Mouse (Mus musculus): ENCODE results near the gene Pde7b. TPM values are rescaled to one million over a fixed set of nuclear protein-coding genes. Genes with fewer than 3 reads are reported as not detected.

Pde7b gene
- total RNA-seq, 2 experiments from 2014 or later, result 38.2 to 46.4 TPM

DNA sequence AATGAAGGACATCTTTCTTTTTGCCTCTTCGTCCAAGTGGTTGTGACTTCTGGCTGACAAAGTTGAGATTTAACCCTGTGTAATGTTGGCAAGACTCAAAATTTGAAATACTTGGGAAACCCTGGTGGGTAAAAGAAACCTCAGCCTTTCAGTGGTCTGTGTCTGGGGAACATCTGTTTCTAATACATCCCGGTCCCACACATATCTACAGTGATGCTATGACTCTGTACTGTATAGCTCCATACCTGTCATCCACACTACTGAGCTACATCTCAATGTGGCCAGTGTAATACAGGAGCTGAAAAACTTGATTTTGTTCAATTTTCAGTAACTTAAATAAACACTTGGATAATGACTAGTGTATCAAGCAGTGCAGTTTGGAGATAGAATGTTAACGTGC is 216.4 kb downstream of the Pde7b start:
- no peak for DNase-seq
- intact Hi-C loops (cut with DNase I; ENCODE audit: low total_unique reads), result no loop called here

DNA sequence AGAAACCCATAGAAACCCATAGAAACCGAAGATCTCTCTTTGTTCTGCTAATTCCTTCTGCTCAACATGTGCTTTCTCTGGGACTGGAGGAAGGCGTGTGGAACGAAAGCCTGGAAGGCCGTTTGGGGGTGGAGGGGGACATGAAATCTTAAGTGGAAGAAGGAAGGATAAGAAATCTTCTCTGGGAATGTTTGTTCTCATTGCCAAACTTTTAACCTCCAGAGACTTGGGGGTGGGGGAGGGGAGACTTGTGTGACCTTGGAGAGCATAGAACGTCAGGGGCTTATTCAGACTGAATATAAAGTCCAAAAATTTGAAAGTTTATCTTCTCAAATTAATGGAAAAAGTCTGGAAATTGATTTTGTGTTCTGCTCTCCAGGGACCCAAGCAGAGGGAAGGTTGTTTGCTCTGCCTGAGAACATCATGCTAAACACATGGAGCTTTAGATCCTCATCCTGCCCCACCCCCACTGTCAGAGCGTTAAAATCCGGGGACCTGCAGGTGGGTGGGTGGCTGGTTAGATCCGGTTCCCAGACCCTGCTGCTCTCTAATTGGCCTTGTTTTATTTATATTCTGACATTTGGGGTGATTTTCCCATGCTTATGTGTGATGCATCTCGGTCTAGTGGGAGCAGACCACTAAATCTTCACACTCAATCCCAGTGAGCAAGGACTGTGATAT is 217.0 kb downstream of the Pde7b start:
- no peak for DNase-seq
- intact Hi-C loops (cut with DNase I; ENCODE audit: low total_unique reads), result no loop called here

DNA sequence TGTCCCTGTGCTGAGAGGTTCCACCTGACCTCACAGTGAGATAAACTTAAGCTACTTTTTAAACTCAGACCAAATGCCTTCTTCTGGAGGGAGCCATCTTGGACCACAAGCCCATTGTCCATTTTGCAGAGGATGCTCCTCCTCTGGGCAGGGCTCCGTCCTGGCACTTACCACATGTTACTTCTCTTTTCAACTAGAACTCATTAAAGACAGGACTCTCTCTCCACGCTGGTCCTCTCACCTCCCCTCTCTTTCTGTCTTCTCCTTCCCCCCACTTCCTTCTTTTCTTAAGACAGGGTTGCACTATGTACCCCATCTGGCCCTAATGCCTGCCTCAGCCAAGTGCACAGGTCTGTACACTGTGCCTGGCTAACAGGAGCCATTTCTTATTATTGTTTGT is 217.8 kb downstream of the Pde7b start:
- DNase-seq, result no peak
- intact Hi-C loops (cut with DNase I; ENCODE audit: low total_unique reads), result no loop called here

DNA sequence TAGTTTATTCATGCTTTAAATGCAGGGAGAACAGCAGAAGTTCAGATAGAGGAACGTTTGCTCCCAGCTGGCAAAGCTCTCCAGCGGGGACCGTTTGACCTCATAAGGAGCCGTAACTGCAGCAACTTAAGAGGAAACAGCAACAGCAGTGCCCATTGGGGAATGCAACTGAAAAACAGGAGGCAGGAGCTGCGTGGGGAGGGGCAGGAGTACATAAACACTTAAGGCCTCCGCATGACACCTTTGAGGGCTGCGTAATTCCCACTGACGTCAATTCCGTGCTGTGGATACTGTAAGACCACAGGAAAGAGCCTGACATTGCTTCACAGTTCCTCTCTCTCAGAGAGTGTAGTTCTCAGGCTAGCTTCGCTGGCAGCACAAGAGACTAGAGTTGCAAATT is 219.4 kb downstream of the Pde7b start:
- intact Hi-C loops (cut with DNase I; ENCODE audit: low total_unique reads), result no loop called here
- peak; percentile 18 for DNase-seq

DNA sequence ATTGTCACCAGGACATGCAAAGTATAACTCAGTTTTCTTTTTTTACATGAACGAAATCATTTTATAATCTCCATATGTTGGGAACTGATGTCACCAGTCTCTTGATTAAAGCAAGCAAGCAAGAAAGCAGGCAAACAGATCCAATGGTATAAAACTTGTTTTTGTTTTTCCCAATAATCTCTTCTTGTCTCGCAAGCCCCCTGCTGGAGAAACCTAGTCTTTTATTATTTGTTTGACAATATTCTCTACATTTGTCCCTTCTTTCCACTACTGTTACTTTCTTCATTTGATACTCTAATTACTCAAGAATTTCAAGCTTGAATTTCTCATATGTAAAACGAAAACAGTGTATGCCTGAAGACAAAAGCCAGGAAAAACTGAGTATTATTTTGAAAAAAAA is 220.1 kb downstream of the Pde7b start:
- no peak for DNase-seq
- intact Hi-C loops (cut with DNase I; ENCODE audit: low total_unique reads), result no loop called here

DNA sequence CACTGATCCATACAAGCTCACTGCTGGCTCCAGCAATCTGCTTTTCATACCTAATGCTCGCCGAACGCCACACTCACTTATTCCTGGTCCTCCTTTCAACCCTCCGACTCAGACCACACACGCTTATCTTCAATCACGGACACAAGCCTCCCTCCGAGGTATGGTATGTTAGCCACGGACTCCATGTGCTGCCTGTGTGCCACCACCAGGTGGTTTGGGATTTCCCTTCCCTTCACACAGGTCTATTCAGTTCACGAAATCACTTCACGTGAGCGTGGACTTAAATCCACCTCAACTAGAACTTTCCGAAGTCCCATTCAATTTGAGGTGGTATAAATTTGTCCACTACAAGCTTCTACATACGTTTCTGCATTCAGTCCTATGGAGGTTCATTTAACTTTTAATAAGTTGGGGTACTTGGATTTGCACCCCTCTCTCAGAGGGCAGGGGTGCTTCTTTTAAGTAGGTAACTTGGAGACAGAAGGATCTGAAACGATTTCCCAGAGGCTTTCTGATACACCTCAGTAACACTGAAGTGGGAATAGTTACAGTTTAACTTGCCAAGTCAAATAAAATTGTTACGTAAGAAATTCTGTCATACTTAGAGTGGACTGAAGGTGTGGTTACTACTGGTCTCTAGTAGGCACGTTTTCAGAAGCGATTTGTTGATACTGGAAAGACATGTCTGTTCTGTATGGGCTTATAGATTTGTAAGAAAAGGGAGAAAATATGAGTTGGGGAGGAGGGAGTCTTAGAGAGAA is 221.4 kb downstream of the Pde7b start:
- DNase-seq, result no peak
- intact Hi-C loops (cut with DNase I; ENCODE audit: low total_unique reads), result no loop called here

DNA sequence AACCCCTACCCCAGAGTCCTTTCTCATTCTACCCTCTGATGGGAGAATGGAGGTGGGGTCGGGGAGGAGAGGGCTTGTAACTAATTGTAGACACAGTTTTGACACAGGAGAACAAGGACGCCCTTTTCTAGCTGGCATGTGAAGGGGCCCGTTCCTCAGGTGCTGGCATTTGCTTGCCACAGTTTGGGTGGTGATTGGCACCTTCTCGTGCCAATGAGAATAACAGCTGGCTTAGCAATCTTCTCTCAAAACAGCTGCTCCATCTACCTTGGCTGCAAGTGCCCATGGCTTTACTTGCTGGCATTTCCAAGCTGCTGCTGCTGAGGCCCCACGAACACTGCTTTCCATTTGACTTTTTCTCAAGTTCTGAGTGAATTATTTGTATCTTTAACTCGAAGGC is 223.7 kb downstream of the Pde7b start:
- DNase-seq, result no peak
- intact Hi-C loops (cut with DNase I; ENCODE audit: low total_unique reads), result no loop called here

DNA sequence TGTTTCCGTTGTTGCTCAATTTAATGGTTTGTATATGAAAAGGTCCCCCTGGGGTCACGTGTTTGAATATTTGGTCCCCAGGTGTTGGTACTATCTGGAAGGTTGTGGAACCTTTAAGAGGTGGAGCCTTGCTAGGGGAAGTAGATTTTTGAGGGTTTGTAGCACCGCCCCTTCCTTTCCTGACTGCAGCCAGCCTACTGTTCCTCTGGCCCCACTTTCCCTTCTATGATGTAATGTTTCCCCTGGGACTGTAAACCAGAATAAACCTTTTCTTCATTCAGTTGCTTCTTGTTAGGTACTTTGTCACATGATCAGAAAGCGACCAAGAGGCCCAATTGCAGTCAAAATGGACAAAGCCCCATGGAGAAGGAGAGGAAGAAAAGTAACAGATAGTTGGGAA is 229.8 kb downstream of the Pde7b start:
- intact Hi-C loops (cut with DNase I; ENCODE audit: low total_unique reads), result no loop called here
- no peak for DNase-seq

DNA sequence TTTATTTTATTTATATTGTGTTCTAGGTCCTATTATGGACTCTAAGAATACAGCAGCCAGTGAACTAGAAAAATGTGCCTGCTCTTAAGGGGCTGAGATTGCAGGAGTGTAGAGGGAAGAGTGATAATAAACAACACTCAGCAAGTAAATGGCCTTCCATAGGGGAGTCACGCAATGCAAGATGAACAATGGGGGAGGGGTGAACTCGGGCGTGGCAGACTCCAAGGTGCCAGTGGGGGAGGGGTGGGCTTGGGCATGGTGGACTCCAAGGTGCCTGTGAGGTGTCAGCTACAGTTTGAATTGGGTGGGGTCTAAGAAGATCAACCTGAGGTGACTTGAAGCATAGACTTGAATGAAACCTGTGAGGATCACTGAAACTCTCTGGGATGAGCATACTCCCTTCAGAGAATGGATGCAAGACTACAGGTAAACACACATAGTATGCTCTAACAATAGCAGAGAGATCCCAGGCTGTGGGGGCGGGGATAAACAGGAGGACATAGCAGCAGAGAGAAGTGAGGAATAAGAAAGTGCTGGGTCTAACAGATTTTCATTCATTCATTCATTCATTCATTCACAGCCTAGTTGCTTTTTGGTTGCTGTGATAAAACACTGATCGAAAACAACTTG is 230.9 kb downstream of the Pde7b start:
- intact Hi-C loops (cut with DNase I; ENCODE audit: low total_unique reads), result no loop called here
- no peak for DNase-seq

DNA sequence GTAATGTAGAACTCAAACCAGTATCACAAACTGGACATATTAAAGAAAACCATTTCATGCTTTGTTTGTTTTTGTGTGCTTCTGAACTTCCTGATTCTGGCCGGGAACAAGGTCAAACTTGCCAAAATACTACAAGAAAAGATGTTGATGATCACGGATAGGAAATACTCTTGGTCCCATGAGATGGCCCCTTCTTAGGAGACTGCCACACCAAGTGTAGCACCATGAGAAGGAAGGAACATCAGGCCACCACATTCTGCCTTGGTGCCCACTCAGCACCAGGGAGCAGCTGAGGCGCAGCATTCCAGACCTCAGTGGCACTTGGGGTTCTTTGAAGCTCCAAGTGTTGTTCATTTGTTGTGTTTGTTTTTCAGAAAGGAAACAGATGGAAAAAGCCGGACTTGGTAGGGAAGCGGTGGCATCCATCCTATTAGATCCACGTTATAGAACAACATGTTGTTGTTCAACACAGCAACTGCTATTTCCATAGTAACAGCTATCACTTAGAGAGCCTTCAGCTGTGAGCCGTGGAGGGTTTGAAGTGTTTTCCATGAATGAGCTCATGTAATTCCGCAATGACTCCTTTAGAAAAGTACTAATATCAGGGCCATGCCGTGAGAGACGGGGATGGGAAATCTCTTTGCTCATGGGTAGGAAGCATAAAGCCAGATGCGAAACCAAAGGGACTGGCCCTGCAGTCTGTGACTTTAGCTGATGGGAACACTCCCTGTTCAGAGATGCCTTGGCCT is 232.5 kb downstream of the Pde7b start:
- intact Hi-C loops (cut with DNase I; ENCODE audit: low total_unique reads), result no loop called here
- no peak for DNase-seq

DNA sequence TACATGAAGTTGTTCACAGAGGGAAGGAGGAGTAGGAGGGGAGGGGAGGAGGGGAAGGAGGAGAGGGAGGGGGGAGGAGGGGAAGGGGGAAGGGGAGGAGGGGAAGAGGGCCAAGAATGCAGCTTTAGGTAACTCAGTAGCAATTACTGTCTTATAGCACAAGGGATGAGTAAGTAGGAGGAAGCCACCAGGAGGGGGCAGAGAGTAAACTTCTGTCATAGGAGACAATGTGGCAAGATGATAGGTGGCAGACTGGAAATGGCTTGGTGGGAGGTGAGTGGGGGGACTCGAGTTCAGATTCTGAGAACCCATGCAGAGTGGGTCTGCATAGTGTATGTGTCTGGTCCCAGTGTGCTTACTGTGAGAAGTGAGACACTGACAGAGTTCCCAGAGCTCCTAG is 234.1 kb downstream of the Pde7b start:
- DNase-seq, result no peak
- intact Hi-C loops (cut with DNase I; ENCODE audit: low total_unique reads), result no loop called here

DNA sequence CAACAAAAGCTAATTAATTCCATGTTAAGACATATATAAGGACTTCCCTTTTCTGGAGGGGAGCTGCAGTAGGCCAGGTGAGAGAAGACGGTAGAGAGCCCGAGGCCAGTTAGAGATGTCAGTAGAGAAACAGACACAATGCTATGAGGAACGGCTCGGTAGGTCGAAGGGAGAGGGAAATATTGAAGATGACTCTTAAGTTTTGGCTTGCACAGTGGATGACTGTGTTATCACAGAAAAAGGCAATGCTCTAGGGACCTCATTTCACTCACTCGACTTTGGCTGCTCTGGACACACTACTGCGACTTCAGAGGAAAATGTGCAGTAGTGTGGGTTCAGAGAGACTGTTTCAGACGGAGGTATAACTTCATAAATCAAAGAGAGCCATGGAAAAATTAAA is 234.6 kb downstream of the Pde7b start:
- no peak for DNase-seq
- intact Hi-C loops (cut with DNase I; ENCODE audit: low total_unique reads), result no loop called here

DNA sequence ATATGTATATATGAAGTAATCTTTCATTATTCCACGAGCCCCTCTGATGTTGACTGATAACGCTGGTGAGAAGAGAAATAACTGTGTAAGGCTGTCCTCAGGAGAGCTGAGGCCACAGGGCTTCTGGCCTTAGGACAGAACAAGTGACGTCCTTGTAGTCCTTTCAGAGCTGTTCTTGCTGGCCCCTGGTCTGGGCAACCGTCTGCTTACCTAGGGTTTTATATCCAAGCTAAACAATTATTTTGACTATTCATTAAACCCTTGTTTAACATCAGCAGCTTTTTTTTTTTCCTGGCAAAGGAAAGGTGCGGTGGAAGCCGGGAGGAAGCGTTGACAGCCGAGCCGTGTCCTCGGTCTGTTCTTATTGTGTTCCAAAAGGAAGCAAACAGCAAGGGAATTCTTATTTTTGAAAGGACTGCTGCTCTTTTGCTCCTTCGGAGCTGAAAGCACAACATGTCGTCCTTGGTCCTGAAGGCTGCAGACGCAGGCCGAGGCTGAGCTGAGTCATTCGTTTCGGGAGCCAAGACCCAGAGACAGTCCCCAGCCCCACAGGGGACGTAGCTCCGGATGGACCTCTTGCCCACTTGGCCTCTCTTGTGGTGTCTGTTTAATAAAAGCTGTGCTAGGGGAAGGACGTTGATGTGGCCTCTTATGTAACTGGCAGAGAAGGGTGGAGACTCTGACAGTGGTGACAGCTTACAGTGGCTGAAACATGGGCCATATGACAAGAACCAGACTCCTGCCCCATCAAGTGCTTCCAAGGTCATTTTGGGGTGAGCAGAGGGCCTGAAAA is 238.2 kb downstream of the Pde7b start:
- DNase-seq, result peak; percentile 62
- intact Hi-C loops (cut with DNase I; ENCODE audit: low total_unique reads), result no loop called here

DNA sequence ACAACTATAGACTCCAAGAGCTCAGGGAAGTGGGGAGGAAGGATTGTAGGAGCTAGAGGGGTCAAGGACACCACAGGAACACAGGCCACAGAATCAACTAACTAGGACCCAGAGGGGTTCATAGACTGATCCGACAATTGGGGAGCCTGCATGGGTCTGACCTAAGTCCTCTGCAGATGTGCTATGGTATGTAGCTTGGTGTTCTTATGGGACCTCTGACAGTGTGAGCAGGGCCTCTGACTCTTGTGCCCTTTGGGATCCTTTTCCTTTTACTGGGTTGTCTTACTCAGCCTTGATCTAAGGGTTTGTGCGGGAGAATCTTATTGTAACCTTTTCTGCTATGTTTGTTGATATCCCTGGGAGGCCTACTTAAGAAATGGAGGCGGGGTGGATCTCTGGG is 239.1 kb downstream of the Pde7b start:
- intact Hi-C loops (cut with DNase I; ENCODE audit: low total_unique reads), result no loop called here
- DNase-seq, result no peak

DNA sequence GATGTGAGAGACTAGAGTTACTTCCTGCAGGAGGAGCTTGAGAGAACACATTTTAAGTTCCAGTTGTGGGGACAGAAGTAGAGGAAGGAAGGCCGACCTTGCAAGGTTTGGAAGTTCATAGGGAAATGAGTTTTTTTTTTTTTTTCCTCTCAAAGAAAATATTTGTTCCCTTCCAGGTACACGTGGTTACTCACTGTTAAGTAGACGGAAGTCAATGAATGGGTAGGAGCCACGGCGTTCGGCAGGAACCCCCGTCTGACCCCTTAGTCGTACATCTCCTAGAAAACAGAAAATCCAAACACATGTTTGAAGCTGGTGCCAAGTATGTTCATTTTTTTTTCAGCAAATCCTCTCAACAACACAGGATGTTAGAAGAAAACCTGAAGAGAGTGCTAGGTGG is 245.4 kb downstream of the Pde7b start:
- intact Hi-C loops (cut with DNase I; ENCODE audit: low total_unique reads), result no loop called here
- no peak for DNase-seq

DNA sequence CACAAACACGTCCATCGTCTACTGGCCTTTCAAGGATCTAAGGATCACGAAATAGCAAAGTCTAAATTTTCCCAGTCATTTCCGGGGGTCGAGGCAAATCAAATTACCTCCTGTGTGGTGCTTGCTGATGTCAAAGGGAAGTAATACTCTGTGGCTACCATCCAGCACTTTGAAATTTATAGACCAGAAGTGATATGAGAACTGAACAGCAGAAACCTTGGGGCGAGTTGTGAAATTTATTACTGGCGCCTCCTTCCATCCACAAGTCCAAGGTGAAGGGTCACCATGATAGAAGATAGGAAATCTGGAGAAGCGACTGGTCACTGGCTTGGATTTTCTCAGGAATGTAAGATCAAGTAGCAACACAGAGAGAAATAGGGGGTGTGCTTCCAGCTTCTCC is 246.4 kb downstream of the Pde7b start:
- intact Hi-C loops (cut with DNase I; ENCODE audit: low total_unique reads), result no loop called here
- DNase-seq, result no peak

DNA sequence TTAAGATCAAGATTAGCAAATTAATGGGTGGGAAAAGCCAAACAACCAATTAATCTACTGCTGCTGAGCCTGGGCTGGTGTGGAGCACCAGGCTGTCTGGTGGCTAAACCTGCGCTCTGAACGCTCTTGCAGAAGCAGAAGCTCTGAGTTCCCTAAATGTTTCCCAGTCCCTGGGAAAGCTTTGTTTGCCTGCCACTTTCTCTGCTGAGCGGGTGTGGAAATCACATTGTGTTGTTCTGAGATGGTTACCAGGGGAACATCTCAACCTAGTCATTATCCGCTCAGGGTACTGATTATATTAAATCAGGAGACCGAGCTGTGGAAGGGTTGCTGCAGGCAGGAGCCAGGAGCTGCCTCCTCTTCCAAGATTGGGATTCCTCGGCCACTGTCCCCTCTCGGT is 250.0 kb downstream of the Pde7b start:
- intact Hi-C loops (cut with DNase I; ENCODE audit: low total_unique reads), result no loop called here
- no peak for DNase-seq

DNA sequence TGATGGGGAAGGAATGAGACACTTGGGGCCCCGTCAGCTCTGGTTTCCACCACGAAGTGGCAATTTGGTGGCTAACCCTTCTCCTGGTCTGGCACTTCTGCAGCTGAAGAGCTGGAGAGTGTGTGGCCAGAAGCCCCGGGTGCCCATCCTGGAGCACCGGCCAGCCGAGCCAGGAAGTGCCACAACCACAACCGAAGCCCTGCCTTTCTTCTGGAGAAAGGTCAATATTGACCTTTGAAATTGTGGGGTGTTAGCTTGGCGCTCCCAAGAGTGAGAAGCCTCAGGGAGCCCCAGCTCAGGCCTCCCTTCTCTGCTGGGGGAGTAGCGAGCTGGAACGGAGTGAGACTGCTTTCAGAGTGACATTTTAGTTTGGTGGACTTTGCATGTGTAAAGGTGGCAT is 250.8 kb downstream of the Pde7b start:
- no peak for DNase-seq
- intact Hi-C loops (cut with DNase I; ENCODE audit: low total_unique reads), result no loop called here

DNA sequence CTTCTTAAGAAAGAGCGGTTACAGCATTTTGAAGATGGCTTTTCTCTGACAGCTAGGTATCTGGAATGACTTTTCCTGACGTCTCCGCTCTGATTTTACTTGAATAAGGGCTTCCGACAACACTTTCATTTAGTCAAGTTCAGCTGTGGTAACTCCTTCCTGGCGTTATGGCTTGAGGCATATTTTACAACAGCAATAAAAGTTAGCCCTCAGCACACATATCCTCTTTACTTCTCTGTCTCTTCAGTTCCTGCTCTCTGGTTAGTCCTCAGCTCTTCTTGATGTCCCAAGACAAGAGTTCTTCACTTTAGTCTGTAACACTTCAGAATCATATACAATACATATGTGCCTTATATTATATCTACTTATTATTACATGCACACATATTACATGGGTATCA is 251.4 kb downstream of the Pde7b start:
- DNase-seq, result no peak
- intact Hi-C loops (cut with DNase I; ENCODE audit: low total_unique reads), result no loop called here

DNA sequence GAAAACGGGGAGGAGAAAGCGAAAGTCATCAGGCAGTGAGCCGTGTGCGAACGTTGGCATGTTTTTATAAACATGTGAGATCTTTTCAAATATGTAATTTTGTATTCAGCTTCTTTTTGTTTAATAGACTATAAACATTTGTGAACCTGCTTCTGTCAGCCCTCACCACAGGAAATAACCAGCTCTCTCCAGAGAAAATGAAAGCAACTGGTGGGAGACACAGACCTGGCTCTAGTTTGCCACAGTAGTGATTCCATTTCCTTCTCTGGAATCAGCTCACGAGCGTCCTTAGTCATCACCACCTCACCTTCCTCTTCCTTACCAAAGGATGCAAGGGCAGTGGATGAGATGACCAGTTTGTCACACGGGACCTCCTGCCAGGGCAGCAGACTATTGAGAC is 252.9 kb downstream of the Pde7b start:
- no peak for DNase-seq
- intact Hi-C loops (cut with DNase I; ENCODE audit: low total_unique reads), result no loop called here
